Mouse (Mus musculus) c-Kit-positive CD71-negative TER-119-negative erythroid progenitor cells, embryonic 14.5 days (primary cell): ENCODE results near the gene Blvra.
"Not testable (repeated sequence)": the region's sequence is repeated elsewhere in the genome, so short reads cannot be mapped to it uniquely, and the experiment has no call there.

Experiments
- DNase-seq: peaks from one replicate; pipeline ENCODE4 v3.0.0-alpha.2; 2013; ENCODE audit warnings: low read depth

Blvra gene

DNA sequence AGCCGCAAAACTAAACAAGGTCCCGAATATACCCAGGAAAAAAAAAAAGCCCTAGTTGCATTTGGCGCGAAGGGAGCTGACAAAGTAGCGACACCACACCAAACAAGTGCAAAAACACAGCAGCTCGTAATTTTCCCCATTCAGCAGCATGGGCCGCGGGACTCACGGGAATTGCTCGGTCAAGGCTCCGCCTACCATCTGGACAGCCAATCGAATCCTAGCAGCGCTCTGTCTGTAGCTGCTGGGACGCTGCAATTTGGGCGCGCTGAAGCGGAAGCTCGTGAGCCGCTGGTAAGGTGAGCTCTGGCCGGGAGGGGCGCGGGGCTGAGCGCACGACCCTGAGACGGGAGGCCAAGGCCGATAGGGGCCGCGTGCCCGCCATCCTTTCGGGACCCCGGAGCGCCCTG, at the start of gene Blvra:
Gene Blvra, plus strand, starts transcription at position 231 of the 407 bp plus-strand sequence.
- DNase-seq, result peak; percentile 89

DNA sequence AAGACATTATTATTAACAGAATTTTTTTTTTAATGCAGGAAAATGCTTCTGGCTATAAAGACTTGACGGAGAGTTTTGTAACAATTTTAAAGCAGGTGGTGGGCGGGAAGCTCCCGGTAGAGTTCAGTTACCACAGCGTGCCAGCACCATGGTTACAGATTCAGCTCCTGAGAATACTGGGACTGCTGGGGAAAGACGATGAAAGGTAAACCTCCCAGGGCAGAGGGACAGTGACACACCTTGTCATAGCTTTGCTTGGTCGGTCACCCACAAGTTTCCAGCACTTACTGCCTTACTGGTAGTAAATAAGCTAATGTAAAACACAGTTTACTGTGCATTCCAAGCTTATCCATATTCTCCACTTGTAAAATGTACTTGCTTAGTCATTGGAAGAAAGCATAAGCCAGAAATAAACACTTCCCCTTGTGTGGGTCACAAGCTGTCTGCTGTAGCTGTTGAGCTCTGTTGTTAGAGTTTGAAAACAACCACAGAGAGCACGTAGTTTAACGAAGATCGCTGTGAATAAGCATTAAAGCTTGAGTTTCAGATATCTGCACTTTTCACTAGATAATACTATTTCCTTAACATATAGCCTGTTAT, 35.4 kb upstream of the Blvra start:
- no peak for DNase-seq

DNA sequence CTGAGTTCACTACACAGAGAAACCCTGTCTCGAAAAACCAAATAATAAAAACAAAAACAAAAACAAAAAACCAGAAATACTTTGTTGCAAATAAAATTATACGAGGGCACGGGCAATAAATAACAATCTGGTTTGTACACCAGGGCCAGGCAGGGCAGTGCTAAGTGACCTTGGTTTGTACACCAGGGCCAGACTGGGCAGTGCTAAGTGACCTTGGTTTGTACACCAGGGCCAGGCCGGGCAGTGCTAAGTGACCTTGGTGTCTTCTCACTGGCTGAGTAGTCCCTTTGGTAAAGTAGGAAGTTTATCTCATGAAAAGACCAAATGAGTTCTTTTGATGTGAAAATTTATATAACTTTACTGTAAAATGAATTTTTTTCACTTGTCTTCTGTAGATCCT, 33.2 kb upstream of the Blvra start:
- no peak for DNase-seq

DNA sequence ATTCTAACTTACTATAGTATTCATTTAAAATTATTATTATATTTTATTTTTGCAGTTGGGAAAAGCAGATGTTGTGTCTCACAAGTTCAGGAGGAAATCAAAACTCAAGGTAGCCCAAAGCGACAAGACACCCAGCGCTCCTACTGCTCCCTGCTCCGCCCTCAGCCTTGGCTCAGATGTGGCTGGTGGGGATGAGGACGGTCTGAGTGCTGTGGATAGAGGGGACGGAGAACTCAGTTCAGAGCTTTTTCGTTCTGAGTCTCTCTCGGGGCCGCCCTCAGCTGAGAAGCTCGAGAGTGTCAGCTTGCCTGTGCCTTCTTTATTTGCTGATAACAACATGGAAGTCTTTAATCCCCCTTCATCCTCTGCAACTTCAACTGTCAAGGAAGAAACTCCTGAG, 9.0 kb upstream of the Blvra start:
- DNase-seq, result no peak

DNA sequence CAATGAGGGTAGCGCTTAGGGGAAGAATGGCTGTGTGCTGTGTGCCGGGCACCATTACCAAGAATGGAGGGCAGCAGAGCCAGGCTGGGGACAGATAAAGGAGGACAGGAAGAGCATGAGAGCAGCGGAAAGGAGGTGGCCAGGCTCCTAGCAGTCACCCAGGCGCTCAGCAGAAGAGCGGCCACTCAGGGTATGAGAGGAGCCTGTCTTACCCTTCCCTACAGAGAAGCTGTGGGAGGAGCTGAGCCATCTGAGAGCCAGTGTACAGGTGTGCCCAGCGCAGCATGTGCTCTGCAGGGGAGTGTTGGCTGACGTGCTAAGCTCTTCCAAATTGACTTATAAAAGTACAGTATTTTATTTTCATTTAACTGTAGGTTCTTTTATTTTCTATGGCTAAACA, 1.7 kb upstream of the Blvra start:
- no peak for DNase-seq

DNA sequence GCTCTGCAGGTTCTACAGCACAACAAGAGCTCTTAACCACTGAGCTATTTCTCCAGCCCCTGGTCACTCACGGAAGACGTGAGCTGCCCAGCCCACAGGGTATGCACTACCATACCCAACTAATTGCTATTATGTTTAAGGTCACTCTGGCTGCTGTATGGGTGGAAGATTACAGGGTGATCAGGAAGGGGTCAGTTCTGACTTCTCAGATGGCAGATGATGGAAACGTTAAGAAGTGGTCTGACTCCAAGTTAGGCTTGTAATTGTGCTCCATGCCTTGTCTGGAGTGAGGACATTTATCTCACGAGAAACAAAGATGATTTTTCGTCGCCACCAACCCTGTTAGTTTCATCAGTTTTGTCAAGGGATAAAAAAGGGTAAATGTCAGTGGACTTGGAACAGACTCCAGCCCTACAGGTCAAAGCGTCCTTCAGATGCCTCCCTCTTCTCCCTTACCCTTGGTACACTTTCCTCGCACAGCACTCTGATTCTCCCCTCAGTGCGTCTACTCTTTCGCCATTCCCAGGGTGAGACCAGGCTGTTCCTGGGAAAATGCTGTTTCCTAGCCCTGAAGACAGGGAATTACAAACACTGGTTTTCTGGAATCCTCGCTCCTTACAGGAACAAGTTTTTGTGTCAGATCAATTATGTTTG, 557 bp upstream of the Blvra start:
- no peak for DNase-seq

DNA sequence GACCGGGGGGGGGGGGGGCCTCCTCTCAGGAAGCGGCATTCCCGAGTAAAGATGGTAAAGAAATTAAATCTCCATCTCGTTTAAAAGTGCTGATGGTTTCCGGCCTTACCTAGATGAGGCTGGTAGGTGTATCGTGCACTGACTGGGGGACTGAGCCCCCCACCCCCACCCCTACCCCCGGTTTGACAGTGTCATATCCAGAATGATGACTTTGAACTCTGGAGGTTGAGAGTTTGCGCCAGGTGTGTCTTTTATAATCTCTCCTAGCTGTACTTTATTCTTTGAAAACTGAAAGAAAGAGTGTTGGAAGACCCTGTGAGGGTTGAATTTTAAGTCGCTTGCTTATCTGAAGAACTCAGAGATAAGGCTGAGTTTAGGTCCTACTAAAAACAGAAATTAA, 414 bp downstream of the Blvra start:
- no peak for DNase-seq

DNA sequence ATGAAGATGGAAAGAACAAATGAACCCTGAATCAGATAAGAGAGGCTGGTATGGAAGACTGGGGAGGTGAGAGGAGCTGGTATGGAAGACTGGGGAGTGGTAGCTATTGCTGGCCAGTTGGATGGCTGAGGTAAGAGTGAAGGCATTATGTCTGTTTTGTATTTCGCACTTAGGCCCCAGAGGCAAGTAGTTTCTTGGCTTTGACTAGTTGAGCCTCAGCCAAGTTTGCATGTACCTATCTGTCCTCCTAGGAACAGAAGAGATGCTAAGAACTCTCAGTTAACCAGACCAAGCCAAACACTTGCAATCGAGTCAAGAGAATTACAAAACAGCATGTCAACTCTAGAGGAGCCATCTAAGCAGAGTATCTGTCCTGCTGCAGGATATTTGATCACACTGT, 3.7 kb downstream of the Blvra start:
- DNase-seq, result no peak

DNA sequence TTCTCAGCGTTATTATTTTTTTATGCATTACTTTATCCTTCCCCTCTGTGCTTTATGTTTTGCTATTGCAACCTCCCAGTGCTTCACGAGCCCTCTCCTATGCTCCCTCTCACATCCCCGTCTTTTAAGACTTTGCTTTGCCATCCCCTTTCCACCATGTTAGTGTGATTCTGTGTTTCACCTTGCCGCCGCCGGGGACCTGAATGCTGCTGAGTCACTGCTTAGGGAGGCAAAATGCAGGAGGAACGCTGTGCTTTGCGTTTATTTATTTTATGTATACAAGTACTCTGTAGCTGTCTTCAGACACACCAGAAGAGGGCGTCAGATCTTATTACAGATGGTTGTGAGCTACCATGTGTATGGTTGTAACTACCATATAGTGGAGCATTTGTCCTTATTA, 7.1 kb downstream of the Blvra start:
- DNase-seq, result no peak

DNA sequence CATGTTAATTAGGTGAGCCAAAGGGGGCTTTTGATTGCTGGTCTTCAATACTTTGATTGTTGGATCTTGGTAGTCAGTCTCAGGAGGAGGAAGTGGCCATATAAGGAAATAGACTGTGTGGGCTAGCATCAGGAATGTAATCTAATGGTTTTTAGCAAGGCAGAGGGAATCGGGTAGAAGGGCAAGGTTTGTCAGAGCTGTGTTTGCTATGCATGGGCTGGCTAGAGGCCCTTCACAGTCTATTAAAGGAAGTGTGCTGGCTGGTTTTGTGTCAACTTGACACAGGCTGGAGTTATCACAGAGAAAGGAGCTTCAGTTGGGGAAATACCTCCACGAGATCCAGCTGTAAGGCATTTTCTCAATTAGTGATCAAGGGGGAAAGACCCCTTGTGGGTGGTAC, 8.6 kb downstream of the Blvra start:
- DNase-seq, result not testable (repeated sequence)

DNA sequence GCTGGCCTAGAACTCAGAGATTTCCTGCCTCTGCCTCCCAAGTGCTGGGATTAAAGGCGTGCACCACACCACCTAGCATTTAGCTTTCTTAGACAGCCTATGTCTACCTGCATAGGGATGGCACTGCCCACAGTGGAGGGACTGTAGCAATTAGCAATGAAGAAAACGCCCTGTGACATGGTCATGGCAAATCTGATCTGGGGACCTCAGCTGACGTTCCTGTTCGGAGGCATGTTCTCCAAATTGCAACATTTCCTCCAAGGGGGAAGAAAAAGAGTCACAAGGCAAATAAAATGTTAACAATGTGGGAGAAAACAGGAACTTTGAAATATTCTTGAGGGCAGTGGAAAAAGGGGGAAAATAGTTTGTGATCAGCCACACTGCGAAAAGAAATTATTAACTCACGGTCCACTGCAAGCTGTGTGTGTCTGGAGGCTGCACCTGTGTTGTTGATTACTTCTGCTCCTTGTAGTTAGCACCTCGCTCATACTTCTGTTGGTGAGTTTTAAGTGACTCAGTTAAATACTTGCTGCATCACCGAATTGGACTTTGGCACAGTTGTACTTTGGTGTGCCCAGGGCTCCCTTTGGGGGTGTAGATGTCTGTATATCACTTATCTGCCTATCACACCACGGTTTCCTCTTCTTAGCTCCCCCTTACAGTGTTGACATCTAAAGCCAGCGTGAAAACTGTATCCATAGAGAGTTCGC, 9.6 kb downstream of the Blvra start:
- DNase-seq, result no peak

DNA sequence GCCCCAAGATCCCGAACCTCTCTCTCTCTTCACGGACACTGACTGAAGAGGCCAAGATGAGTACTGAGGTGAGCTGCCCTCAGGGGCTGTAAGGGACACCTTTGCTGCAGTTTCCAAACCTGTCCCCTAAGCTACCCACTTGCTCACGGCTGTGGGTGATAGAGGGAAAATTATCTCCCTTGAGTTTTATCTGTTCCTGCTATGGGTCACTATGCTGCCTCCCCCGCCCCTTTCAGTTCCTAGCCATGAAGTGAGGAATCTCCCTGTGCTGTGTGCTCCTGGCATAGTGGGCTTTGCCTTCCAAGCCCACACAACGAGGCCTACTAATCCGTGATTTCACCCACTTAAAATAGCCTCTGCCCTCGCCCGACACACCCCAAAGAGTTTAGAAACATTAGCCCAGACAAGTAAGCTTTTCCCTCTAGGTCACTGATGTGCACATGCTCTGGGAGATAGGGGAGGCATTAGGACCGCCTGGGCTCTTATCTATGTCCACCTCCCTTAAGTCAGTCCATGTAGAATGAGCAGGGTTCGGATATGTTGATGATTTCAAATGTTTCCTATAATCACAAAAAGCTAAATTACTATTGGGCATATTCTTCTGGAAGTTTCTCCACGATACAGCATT, 10.2 kb downstream of the Blvra start:
- DNase-seq, result no peak

DNA sequence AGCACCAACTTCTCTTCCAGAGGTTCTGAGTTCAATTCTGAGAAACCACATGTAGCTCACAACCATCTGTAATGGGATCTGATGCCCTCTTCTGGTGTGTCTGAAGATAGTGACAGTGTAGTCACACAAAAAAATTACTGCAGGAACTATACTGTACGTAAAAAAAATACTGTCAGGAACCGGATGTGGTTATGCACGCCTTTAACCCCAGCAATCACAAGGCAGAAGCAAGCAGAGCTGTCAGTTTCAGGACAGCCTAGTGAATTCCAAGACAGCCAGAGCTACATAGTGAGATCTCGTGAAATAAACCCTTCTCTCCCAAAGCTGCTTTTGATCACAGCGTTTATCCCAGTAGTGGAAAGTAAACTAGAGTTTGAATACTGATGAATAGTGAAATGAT, 15.8 kb downstream of the Blvra start:
- no peak for DNase-seq

DNA sequence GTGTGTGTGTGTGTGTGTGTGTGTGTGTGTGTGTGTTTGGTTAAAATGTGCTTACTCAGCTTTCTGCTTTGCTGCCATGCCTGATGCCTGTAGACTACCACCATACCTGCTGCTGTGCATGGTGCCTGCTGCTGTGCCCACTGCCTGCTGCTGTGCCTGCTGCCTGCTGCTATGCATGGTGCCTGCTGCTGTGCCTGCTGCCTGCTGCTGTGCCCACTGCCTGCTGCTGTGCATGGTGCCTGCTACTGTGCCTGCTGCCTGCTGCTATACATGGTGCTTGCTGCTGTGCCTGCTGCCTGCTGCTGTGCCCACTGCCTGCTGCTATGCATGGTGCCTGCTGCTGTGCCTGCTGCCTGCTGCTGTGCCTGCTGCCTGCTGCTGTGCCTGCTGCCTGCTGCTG, 19.7 kb downstream of the Blvra start:
- not testable (repeated sequence) for DNase-seq

DNA sequence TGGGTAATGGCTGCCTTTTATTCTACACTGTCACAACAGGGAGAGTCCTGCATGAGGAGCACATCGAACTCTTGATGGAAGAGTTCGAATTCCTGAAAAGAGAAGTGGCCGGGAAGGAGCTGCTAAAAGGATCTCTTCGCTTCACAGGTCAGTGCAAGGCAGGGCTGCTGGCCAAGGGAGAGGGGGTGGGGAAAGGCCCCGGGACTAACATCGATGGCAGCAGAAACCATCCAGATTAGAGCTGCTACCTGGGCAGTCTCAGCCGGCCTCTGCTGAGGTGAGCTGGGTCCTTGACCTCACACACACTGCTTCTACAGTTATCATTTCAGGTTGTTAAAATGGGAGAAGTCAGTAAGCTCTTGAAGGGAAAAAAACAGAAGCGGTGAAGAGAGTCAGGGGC, 21.5 kb downstream of the Blvra start:
- DNase-seq, result no peak

DNA sequence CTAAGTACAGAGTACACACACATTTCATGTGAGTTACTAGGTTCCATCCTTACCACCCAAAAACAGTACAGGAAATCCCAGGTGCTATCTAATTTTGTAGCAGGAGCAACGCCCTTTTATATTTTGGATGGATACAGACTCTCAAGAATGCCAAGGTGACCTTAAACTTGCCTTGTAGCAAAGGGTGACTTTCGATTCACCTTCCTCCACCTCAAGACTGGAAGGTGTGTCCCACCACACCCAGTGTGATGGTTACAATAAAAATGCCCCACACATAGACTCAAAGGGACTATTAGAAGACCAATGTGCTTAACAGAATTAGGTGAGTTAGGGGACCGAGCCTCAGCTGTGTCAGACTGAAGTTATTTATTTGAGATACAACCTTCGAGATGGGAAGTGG, 38.5 kb downstream of the Blvra start:
- DNase-seq, result no peak

DNA sequence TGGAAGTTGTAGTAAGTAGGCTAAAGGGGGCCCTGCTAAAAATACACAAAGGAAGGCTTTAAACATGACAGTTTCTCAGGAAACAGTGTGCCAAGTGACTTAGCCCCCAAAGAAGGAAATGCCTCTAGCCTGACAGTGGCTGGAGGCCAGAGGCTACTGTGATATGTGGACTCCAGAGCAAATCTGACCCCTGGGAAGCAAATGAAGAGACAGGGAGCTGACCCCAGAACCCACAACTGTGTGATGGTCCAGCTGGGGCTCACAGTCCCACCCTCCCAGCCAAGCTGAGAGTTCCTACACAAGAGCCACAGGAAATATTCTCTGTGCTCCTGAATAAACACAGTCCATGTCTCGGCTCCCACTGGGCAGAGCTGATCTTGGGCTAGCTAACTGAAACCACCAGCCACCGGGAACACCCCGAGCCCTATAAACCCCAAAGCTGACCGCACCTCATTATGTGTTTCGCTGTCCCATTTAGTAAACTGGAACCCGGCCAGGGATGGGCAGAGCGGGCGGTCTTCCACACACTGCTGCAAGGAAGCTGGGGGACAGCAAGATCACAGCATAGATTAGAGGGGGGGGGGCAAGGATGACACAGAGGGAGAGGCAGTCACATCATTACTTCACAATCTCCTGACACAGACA, 51.2 kb downstream of the Blvra start:
- DNase-seq, result no peak

DNA sequence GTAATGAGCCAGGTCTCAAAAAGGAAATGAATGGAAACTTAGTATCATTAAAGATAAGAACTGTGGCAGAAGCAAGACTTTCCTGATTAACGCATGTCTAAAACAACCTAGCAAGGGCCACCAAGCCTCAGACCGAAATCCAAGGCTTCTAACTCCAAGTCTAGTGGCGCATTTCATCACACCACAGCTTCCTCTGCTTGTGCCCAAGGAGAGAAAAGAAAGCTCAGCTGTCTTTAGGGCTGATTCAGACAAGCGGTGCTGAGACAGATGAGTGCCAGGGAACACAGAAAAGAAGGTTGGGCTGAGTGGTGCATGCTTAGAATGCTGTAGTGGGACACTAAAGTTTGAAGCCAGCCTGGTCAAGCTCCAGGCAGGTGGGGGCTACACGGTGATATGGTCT, 58.5 kb downstream of the Blvra start:
- DNase-seq, result no peak

DNA sequence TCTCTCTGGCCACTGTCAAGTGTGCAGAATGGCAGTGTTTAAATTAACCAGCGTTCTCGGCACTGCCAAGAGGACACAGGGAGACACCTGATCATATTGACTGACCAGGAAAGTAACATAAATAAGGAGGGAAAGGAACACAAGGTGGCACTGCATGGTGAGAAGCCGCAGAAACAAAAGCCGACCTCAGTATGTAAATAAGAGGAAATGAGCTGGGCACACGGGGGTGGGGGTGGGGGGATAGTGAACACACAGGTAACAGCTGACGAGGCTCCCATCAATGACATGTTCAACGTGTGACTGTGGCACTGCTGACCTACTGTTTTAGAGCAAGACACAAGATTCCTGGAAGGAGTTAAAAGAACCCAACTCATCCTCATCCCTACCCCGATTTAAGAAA, 60.9 kb downstream of the Blvra start:
- DNase-seq, result no peak

DNA sequence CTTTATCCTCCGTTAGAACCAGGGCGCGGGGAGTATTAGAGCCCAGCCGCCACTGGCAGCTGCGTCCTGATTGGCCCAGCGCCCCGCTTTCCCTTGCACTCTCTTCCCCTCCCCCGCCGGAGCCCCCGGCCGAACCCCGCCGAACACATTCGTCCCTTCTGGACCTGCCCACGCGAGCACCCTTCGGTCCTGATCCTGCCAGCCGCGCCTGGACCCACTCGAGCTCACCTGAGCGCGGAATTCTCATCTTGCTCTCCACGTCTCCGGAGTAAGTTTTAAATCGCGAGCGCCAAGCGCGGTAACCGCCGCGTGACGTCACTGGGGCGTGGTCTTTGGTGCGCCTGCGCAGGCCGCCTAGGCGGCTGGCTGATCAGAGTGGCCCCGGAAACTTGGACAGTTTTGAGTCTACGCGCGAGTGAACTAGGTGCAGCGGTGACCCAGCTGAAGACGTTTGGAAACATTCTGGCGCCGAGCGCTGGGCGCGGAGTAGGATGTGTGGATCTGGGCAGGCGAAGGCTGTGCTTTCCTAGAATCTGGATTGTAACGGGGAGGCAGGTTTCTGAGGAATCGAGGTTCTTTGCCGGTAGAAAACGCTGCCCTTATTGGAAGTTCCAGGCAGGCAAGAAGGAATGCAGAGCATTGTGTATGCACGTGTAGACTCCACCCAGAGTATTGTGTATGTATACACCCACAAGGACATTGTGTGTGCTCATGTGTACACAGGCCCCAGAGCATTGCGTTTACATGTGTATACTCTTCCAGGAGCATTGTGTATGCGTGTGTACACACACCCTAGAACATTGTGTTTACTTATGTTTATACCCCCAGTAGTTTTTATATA, 63.4 kb downstream of the Blvra start, which contains the start of gene Ncaph:
Gene Ncaph, minus strand, starts transcription at position 334 of the 841 bp plus-strand sequence.
- DNase-seq, result peak; percentile 77

DNA sequence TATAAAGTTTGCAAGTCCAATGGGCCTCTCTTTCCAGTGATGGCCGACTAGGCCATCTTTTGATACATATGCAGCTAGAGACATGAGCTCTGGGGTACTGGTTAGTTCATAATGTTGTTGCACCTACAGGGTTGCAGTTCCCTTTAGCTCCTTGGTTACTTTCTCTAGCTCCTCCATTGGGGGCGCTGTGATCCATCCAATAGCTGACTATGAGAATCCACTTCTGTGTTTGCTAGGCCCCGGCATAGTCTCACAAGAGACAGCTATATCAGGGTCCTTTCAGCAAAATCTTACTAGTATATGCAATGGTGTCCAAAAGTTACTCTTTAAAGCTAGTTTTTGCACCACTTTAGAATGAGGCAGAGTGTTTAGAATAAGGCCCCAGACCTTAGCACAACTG, 64.8 kb downstream of the Blvra start:
- DNase-seq, result not testable (repeated sequence)

DNA sequence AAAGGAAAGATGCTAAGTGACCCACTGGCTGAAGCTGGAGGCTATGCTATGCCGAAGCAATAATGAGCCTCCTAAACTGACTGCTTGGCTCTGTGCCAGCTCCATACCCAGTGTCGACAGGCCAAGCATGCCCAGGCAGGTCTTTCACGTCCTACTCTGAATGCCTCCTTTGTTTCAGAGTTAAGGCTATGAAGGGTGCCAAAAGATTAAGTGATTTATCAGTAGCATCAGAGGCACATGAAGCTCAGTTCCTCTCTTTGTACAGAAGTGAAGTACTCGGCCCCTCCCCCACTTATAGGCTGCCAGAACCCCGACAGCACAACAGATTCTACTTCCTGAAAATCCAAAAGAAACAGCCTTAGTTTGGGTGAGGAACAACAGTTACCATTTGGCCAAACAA, 66.5 kb downstream of the Blvra start:
- DNase-seq, result no peak
